Mouse (Mus musculus): Measurements from ENCODE around the gene Hist1h2bm. TPM values are rescaled to one million over a fixed set of nuclear protein-coding genes. Genes with fewer than 3 reads are reported as not detected.

Hist1h2bm gene
- polyA plus RNA-seq, 1 experiment, result not detected

DNA sequence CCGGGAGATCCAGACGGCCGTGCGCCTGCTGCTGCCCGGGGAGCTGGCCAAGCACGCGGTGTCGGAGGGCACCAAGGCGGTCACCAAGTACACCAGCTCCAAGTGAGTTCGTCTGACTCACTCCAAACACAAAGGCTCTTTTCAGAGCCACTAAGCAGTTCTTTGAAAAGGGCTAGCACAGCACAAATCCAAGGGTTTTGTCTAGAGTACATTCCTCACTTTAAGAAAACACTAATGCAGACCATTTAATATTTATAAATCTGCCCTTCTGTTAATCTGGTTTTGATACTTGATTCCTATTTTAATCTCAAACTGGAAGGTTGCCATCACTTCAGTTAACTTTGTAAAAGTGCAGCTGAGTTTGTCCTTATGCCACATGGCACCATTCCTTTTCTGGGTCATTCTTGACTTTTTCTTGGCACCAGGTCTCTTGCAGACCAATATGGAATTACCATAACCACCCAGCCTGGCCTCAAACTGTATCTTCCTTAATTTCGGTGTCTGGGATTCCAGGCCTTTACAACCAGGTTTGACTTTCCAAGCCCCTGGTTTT is 605 bp downstream of the Hist1h2bm start:
- H3K4me3 ChIP-seq (replicated peaks; ENCODE audit: insufficient read depth, low read depth, low read length), result peak overlapping the region; percentile 51
- no peaks in the 10 kb centered on the region for H3K27me3 ChIP-seq (ENCODE audit: control insufficient read depth, insufficient read depth, low read length)
- peak in 1 of 2 experiments; percentile 18 for DNase-seq
- no peaks in the 10 kb centered on the region for H3K4me1 ChIP-seq (ENCODE audit: control insufficient read depth, insufficient read depth, low read length)
- no peak overlapping the region for H3K27ac ChIP-seq (ENCODE audit: insufficient read depth, low read length)
- 4% methylated on average over 11 of the region's 11 CpGs for whole genome bisulfite sequencing
- TF ChIP-seq CTCF (IDR thresholded peaks at IDR 0.05; ENCODE audit: borderline replicate concordance, insufficient read depth, low read depth, low read length) (no peak), POLR2A (IDR thresholded peaks at IDR 0.05; ENCODE audit: borderline replicate concordance, insufficient read depth, low read length) (no peak)

DNA sequence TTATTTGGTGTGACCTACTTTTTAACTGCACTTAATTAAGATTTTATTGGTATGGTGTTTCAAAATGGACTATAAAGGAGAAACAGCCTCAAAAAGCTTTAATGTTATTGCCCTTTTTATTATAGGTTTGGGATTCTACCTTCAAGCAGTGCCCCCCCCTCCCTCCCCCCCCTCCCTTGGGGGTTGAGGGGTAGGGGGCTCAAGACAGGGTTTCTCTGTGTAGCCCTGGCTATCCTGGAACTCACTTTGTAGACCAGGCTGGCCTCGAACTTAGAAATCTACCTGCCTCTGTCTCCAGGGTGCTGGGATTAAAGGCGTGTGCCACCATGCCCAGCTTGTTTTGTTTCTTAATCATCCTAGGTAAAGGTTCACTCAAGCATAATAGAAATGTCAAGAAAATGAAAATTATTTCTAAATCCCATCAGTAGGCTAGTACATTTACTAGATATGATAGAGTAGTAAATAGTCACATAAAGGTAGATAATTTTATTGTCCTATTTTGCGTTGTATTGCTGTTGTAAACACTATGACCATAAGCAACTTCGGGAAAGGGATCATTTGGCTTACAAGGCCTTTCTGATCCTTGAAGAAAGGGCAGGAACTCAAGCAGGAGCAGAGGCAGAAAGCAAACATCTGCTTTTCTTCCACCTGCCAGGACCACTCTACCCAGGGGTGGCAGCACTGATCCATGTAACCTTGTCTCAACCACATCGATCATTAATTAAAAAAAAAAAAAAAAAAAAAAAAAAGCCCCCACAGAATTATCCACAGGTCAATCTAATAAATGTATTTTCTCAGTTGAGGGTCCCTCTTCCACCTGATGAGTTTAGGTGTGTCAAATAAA is 1.4 kb downstream of the Hist1h2bm start:
- TF ChIP-seq POLR2A (IDR thresholded peaks at IDR 0.05; ENCODE audit: borderline replicate concordance, insufficient read depth, low read length) (no peak), CTCF (IDR thresholded peaks at IDR 0.05; ENCODE audit: borderline replicate concordance, insufficient read depth, low read depth, low read length) (no peak)
- no peaks in the 10 kb centered on the region for H3K27me3 ChIP-seq (ENCODE audit: control insufficient read depth, insufficient read depth, low read length)
- no peak overlapping the region for H3K4me3 ChIP-seq (replicated peaks; ENCODE audit: insufficient read depth, low read depth, low read length)
- DNase-seq, result no peak
- H3K4me1 ChIP-seq (ENCODE audit: control insufficient read depth, insufficient read depth, low read length), result no peaks in the 10 kb centered on the region
- WGBS, result 44% methylated on average over 5 of the region's 5 CpGs
- no peak overlapping the region for H3K27ac ChIP-seq (ENCODE audit: insufficient read depth, low read length)

DNA sequence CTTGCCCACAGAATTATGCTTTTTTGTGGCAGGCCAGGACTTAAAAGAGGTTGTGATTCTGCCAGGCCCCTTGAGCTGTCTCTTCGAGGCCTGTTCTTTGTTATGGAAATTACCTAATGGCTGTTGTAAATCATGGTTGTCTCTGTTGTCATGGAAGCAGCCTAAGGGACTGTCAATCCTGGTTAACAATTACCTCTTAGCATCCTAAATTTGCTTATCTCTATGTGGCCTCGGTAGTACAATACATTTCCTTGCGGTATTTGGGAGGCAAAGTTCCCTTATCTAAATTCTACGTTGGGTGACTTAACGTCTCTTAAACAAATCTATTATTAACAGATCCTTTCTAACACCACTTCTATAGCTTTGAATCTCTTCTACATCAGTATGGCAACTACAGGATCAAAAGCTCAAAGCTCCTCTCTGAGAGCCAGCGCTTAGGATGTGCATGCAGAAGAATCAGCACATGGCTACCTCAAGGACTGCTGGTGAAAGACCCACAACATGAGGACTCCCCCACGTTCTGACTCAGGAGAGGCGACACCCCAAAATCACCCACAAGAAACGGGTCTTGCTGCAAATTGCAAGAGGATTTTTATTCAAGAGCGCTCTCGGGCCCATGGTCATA is 6.2 kb downstream of the Hist1h2bm start:
- Histone ChIP-seq H3K4me3 (replicated peaks; ENCODE audit: insufficient read depth, low read depth, low read length) (no peak overlapping the region), H3K27me3 (ENCODE audit: control insufficient read depth, insufficient read depth, low read length) (no peaks in the 10 kb centered on the region), H3K4me1 (ENCODE audit: control insufficient read depth, insufficient read depth, low read length) (no peaks in the 10 kb centered on the region), H3K27ac (ENCODE audit: insufficient read depth, low read length) (no peak overlapping the region)
- 53% methylated on average over 11 of the region's 11 CpGs for WGBS
- no peak for DNase-seq
- TF ChIP-seq POLR2A (IDR thresholded peaks at IDR 0.05; ENCODE audit: borderline replicate concordance, insufficient read depth, low read length), result no peak
- no peak for TF ChIP-seq CTCF (IDR thresholded peaks at IDR 0.05; ENCODE audit: borderline replicate concordance, insufficient read depth, low read depth, low read length)

DNA sequence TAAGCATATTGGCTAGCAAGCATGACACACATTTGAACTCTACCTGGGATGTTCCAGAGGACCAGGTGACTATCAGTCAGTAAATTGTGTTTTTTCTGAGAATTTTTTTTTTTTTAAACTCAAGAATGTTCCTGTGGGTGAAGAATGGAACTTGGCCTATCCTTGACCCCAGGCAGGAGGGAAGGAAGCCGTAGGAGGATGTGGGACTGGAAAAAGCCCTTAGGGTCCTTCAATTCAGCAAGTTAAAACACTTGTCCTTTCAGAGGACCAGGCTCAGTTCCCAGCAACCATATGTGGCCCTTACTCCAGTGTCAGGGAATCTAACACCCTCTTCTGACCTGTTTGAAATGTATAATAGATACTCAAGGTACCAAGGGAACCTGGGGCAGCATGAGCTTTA is 7.7 kb downstream of the Hist1h2bm start:
- TF ChIP-seq CTCF (IDR thresholded peaks at IDR 0.05; ENCODE audit: borderline replicate concordance, insufficient read depth, low read depth, low read length), result no peak
- TF ChIP-seq POLR2A (IDR thresholded peaks at IDR 0.05; ENCODE audit: borderline replicate concordance, insufficient read depth, low read length), result no peak
- Histone ChIP-seq H3K4me3 (replicated peaks; ENCODE audit: insufficient read depth, low read depth, low read length) (no peak overlapping the region), H3K27ac (ENCODE audit: insufficient read depth, low read length) (no peak overlapping the region), H3K27me3 (ENCODE audit: control insufficient read depth, insufficient read depth, low read length) (no peaks in the 10 kb centered on the region; the same call in 1 of the 2 replicates), H3K4me1 (ENCODE audit: control insufficient read depth, insufficient read depth, low read length) (no peaks in the 10 kb centered on the region)
- DNase-seq, result no peak
- WGBS, result 68% methylated on average over 1 of the region's 1 CpGs

DNA sequence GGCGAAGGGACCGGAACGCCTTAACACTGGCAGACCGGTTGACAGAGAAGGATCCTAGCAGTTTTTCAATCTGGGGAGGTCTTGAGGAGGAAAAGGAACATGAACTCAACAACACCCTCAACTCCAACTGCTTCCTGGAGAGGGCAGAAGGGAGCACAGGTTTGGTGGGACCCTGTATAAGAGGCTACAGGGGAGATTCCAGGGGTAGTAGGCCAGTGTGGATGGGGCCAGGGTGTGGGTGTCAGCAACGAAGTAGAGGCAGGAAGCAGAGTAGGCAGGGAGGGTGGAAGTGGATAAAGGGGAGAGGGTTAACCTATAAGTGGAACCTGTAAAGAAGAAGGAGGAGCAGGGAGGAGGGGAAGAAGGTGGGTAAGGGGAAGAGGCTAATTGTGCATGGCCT is 11.6 kb downstream of the Hist1h2bm start:
- Histone ChIP-seq H3K27me3 (ENCODE audit: control insufficient read depth, insufficient read depth, low read length) (no peaks in the 10 kb centered on the region; the same call in 1 of the 2 replicates), H3K4me3 (replicated peaks; ENCODE audit: insufficient read depth, low read depth, low read length) (no peak overlapping the region), H3K27ac (ENCODE audit: insufficient read depth, low read length) (no peak overlapping the region), H3K4me1 (ENCODE audit: control insufficient read depth, insufficient read depth, low read length) (no peaks in the 10 kb centered on the region)
- no peak for DNase-seq
- WGBS, result 84% methylated on average over 5 of the region's 5 CpGs
- no peak for TF ChIP-seq POLR2A (IDR thresholded peaks at IDR 0.05; ENCODE audit: borderline replicate concordance, insufficient read depth, low read length)
- no peak for TF ChIP-seq CTCF (IDR thresholded peaks at IDR 0.05; ENCODE audit: borderline replicate concordance, insufficient read depth, low read depth, low read length)

DNA sequence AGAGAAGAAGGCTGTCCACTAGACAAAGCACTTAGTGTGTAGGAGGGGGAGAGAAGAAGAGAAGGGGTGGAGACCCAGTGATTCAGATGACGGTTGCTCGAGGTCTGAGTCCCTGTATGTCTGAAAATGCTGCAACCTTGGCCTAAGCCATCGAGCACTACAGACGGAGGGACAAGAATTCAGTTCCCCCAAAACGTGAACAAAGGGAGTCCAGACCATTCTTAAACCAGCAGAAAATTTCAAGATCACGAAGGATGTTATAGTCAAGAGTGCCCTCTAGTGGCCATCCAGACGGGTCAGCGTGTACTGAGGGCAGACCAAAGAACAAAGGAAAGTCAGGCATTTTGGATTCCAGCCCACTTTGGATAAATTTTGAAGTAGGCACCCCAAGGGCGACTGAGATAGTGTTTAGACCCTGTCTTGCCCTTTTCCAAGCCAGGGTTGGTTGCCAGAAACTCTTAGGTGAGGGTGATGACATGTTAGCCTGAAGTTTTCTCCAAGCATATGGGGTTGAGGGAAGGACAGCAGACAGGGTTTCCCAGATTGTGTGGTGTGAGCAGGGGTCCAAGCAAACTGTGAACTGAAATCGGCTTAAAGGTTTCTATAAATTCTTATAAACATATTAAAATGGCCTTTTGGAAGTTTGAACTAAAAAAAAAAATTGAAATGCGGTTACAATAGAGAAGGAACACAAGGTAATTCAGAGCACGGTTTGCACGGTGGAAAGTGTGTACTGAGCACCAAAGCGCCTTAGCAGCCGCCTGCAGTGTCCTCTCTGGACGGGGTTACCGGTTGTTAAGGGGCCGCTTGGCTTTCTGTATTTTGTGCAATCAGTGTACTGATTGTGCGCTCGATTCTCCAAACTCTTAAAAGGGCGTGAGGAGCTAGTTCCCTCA is 12.4 kb downstream of the Hist1h2bm start:
- TF ChIP-seq POLR2A (IDR thresholded peaks at IDR 0.05; ENCODE audit: borderline replicate concordance, insufficient read depth, low read length) (no peak), CTCF (IDR thresholded peaks at IDR 0.05; ENCODE audit: borderline replicate concordance, insufficient read depth, low read depth, low read length) (peak; percentile 84)
- Histone ChIP-seq H3K27ac (ENCODE audit: insufficient read depth, low read length) (no peak overlapping the region), H3K4me1 (ENCODE audit: control insufficient read depth, insufficient read depth, low read length) (no peaks in the 10 kb centered on the region), H3K4me3 (replicated peaks; ENCODE audit: insufficient read depth, low read depth, low read length) (peak overlapping the region; percentile 35), H3K27me3 (ENCODE audit: control insufficient read depth, insufficient read depth, low read length) (no peaks in the 10 kb centered on the region; the same call in 1 of the 2 replicates)
- DNase-seq, result peak; percentile 75 to 85
- under 1% methylated on average over 21 of the region's 21 CpGs for WGBS
